Mouse (Mus musculus) limb, embryonic 15.5 days (tissue): ENCODE data around the gene Dact2. TPM values are rescaled to one million over a fixed set of nuclear protein-coding genes. Genes with fewer than 3 reads are reported as not detected.
A peak's percentile ranks its signal among the peaks of the same experiment; 100 is the strongest.

Experiments
- ATAC-seq: fragments of 200-750 bp; cut with Nextera tagmentation; 2 replicates; pipeline ENCODE4 v1.8.0; 2017; ENCODE audit warnings: low read depth, moderate TSS enrichment; ENCODE audit not compliant: insufficient number of reproducible peaks, low FRiP score, low TSS enrichment
- H3K27ac ChIP-seq: fragments of 300-500 bp; sonication (generic); 2 replicates; pipeline ENCODE4 v1.5.1; 2015; ENCODE audit warnings: moderate library complexity, mild to moderate bottlenecking, inconsistent platforms
- H3K27me3 ChIP-seq: fragments of 300-500 bp; sonication (generic); 2 replicates; pipeline ENCODE4 v1.6.1; 2015; ENCODE audit warnings: inconsistent platforms
- H3K36me3 ChIP-seq: fragments of 300-500 bp; sonication (generic); 2 replicates; pipeline ENCODE4 v1.6.1; 2015; ENCODE audit warnings: inconsistent platforms
- H3K4me1 ChIP-seq: fragments of 300-500 bp; sonication (generic); 2 replicates; pipeline ENCODE4 v1.6.1; 2015; ENCODE audit warnings: inconsistent platforms
- H3K4me2 ChIP-seq: fragments of 300-500 bp; sonication (generic); 2 replicates; pipeline ENCODE4 v1.6.1; 2015; ENCODE audit warnings: mild to moderate bottlenecking, inconsistent platforms
- H3K4me3 ChIP-seq: fragments of 300-500 bp; sonication (generic); 2 replicates; pipeline ENCODE4 v1.5.1; 2015; ENCODE audit warnings: mild to moderate bottlenecking, inconsistent platforms
- H3K9ac ChIP-seq: fragments of 300-500 bp; sonication (generic); 2 replicates; pipeline ENCODE4 v1.6.1; 2015; ENCODE audit warnings: inconsistent platforms
- H3K9me3 ChIP-seq: fragments of 300-500 bp; sonication (generic); 2 replicates; pipeline ENCODE4 v1.6.1; 2016; ENCODE audit warnings: inconsistent platforms
- WGBS: fragments of 180-500 bp; shearing (Covaris S2); methylation state at CpG from one replicate; pipeline ENCODE4 v1.1.7; 2015; 5-methylcytosine and 5-hydroxymethylcytosine counted together
- polyA plus RNA-seq: library from polyadenylated mRNA; unstranded; fragments of >200 nt; fragmentation: Nextera tagmentation; extraction: Ambion mirVana; gene quantifications from 2 replicates; pipeline ENCODE4 v1.2.1, GENCODE M21; 2015

The Dact2 gene
- polyA plus RNA-seq, 1 experiment from 2014 or later = 1.4 TPM

DNA sequence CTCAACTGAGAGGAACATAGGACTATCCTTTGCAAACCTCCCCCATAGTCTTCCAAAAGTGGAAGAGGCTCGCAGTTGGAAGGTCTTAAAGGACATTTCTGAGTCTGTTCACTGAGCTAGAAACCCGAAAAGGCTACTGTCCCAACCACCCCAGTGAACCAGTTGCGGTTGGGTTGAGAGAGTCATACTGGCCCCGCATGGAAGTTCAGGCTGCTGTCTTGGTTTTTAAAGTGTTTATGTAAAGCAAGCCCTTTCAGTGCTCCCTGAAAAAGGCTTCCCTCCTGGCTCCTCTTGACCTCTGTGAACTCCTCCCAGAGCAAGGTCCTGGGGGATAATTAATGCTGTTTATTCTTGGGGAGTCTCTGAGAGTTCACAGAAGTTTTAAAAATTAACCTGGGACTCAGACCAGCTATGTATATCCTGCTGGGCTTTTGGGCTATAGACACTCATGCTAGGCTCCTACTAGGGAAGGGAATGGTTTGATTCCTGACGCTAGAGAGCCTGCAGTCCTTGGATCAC lies 33.1 kb downstream of the Dact2 start:
- Histone ChIP-seq H3K36me3 (no peaks in the 10 kb centered on the region), H3K9ac (no peak overlapping the region), H3K4me3 (no peak overlapping the region), H3K4me2 (no peak overlapping the region), H3K27me3 (0 out of 2 replicates have a peak, but pooled peaks cover 7% of the 10 kb centered on the region), H3K27ac (no peak overlapping the region), H3K9me3 (no peaks in the 10 kb centered on the region), H3K4me1 (no peaks in the 10 kb centered on the region)
- no peak for ATAC-seq
- WGBS = 63% methylated on average over 5 of the region's 5 CpGs

DNA sequence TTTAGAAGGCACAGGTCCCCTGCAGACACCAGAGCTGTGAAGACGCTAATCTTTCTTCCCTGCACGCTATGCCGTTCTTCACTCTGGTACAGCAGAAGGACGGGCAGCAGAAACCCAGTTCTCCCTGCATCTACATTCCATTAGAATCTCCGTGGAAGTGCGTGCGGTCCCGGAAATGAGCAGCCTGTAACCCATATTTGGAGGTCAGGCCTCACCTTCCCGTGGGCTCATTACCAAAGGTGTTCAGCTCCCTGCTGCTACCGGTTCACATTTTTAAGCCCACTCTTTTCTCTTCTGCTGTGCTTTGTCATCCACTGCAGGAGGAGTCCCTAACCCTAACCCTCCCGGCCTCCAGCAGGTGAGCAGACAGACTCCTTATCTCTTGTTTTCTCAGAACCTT lies 34.7 kb downstream of the Dact2 start:
- H3K9me3 ChIP-seq = no peaks in the 10 kb centered on the region

DNA sequence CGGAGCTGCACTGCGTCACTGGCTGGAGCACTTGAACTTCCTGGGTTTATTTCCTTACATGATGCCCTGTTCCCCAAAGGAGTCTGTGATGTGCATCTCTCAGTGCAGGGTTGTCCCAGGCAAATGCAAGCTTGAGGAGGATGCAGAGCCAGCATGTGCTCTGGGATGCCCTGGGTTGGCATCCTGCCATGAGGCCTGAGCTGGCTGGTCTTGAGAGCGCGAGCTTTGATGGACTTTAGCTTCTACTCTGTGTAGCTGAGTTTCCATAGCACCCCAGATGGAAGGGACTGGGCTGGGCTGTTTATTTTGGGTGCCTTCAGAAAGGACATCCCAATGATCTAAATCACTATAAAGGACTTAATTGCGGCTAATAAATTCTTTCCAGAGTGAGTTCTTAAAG lies 36.5 kb downstream of the Dact2 start:
- ATAC-seq = no peak
- H3K4me1 ChIP-seq = peaks cover 12% of the 10 kb centered on the region

More for the DNA sequence above, 34.7 kb downstream of the Dact2 start:
- no peak overlapping the region for H3K4me3 ChIP-seq
- H3K27me3 ChIP-seq = 0 out of 2 replicates have a peak, but pooled peaks cover 7% of the 10 kb centered on the region
- no peak for ATAC-seq
- no peak overlapping the region for H3K4me2 ChIP-seq
- WGBS = 67% methylated on average over 11 of the region's 11 CpGs
- H3K4me1 ChIP-seq = peaks cover 12% of the 10 kb centered on the region
- H3K36me3 ChIP-seq = no peaks in the 10 kb centered on the region
- no peak overlapping the region for H3K27ac ChIP-seq
- no peak overlapping the region for H3K9ac ChIP-seq

DNA sequence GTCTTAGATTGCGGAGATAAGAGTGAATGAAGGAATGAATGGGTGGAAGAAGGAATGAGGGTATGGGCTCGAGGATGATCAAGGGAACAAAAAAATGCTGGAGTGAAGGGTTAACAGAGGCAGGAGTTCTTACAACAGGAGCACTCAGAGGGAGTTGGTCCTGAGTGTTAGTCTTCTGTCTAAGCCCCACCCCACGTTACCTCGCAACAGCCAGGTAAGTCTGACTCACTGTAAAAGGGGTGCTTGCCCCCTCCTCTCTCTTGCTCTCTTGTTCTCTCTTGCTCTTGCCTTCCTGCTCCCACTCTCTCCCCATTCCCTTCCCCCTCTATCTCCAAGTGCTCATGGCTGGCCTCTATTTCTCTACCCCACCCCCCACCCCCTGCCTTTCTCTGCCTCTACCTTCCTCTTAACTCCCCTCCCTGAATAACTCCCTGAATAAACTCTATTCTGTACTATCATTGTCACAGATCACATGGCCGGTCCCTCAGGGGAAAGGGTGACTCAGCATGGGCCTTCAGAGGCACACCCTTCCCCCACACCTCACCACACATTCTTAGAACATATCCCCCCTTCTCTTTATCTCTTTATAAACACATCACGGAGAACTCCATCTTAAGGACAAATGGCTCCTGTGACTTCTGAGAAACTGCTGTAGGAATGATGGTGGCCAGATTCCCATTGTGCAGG lies 37.2 kb downstream of the Dact2 start:
- Histone ChIP-seq H3K9me3 (no peaks in the 10 kb centered on the region), H3K4me2 (no peak overlapping the region), H3K27me3 (0 out of 2 replicates have a peak, but pooled peaks cover 7% of the 10 kb centered on the region), H3K36me3 (no peaks in the 10 kb centered on the region), H3K4me3 (no peak overlapping the region), H3K27ac (no peak overlapping the region), H3K9ac (no peak overlapping the region), H3K4me1 (peaks cover 12% of the 10 kb centered on the region)
- WGBS = 60% methylated on average over 6 of the region's 6 CpGs
- ATAC-seq = no peak

More for the DNA sequence above, 36.5 kb downstream of the Dact2 start:
- Histone ChIP-seq H3K27me3 (0 out of 2 replicates have a peak, but pooled peaks cover 7% of the 10 kb centered on the region), H3K4me3 (no peak overlapping the region), H3K9ac (no peak overlapping the region), H3K27ac (no peak overlapping the region), H3K9me3 (no peaks in the 10 kb centered on the region), H3K4me2 (no peak overlapping the region), H3K36me3 (no peaks in the 10 kb centered on the region)
- WGBS = 65% methylated on average over 5 of the region's 5 CpGs

DNA sequence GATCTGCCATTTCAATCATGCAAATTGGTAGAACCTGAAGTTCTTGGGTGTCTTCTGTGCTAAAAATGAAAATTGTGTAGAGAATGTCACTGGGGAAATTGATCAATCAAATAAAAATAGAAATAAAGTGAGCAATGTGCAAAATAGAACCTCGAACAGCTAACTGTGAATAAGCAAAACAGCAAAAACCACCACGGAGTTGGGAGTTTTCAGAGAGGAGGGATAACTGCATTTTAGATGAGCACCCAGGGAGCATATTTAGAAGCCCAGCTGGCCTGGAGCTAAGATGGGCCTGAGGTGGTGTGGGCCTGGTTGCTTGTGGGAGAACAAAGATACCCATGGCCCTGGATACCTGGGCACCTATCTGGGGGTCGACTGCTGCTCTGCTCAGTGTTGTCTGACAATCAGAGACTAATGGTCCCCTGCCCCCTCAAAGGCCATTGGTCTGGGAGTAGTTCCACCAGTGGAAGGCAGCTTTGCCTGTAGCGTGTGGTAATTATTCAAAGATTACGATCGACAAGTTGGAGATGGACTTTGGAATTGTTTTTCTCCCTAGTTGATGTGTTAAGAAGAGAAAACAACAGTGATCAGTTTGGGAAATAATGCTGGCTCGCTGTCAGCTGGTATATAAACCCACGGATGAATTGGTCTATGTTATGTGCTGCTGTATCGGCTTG lies 38.0 kb downstream of the Dact2 start:
- H3K36me3 ChIP-seq = no peaks in the 10 kb centered on the region
- peaks cover 12% of the 10 kb centered on the region for H3K4me1 ChIP-seq
- H3K9me3 ChIP-seq = no peaks in the 10 kb centered on the region
- H3K4me3 ChIP-seq = no peak overlapping the region
- 0 out of 2 replicates have a peak, but pooled peaks cover 7% of the 10 kb centered on the region for H3K27me3 ChIP-seq
- H3K4me2 ChIP-seq = peak overlapping the region; percentile 17; the same call in 1 of the 2 replicates
- ATAC-seq = no peak
- H3K9ac ChIP-seq = no peak overlapping the region
- WGBS = 54% methylated on average over 9 of the region's 9 CpGs
- no peak overlapping the region for H3K27ac ChIP-seq

DNA sequence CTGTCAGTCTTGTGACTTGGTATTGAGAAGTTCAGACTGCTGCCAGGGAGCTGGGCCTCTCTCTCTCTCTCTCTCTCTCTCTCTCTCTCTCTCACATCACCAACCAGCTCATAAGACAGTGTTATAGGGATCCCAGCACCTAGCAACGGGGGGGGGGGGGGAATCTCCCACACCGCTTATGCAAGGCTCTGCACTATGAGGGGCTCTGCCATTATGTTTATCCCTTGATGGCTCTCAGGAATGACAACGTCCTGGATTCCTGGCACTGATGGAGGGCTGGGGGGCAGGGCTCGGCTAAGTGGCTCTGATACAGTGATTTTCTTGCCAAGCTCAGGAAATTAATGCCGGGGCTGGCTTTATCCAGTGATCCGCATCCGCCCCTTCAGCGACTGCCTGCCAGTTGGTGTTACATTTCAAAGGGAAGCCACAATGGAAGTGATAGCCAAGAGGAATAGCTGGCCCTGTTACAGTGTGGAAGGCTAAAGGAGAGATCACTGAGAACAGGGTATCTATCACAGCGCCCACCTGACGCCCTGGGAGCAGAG lies 38.7 kb downstream of the Dact2 start:
- no peak overlapping the region for H3K9ac ChIP-seq
- 3% methylated on average over 10 of the region's 10 CpGs for WGBS
- ATAC-seq = no peak
- H3K27ac ChIP-seq = no peak overlapping the region
- 0 out of 2 replicates have a peak, but pooled peaks cover 7% of the 10 kb centered on the region for H3K27me3 ChIP-seq
- H3K4me1 ChIP-seq = peaks cover 12% of the 10 kb centered on the region
- no peaks in the 10 kb centered on the region for H3K36me3 ChIP-seq
- H3K9me3 ChIP-seq = no peaks in the 10 kb centered on the region
- peak overlapping the region; percentile 17; the same call in 1 of the 2 replicates for H3K4me2 ChIP-seq
- no peak overlapping the region for H3K4me3 ChIP-seq

DNA sequence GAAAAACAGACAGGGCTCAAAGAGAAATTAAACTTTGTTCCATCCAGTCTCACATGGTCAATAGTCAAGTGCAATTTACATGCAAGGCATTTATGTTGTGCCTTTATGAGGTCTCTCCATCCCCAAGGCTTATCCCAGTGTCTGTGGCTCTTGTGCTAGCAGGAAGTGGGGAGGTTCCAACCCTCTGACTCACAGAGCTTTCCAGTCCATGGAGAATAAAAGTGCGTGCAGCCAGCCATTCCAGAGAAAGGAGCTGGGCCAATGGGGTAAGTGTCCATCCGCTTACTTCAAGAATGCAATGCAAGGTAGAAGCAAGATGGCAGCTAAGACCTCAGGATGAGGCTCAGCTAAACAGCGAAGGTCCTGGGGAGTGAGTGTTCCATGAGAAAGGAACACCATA lies 43.3 kb downstream of the Dact2 start:
- H3K9ac ChIP-seq = no peak overlapping the region
- ATAC-seq = no peak
- no peak overlapping the region for H3K4me2 ChIP-seq
- no peak overlapping the region for H3K27ac ChIP-seq
- no peaks in the 10 kb centered on the region for H3K9me3 ChIP-seq
- no peaks in the 10 kb centered on the region for H3K27me3 ChIP-seq
- no peak overlapping the region for H3K4me3 ChIP-seq
- H3K4me1 ChIP-seq = peaks cover 11% of the 10 kb centered on the region
- no peaks in the 10 kb centered on the region for H3K36me3 ChIP-seq
- WGBS = 89% methylated on average over 3 of the region's 3 CpGs

DNA sequence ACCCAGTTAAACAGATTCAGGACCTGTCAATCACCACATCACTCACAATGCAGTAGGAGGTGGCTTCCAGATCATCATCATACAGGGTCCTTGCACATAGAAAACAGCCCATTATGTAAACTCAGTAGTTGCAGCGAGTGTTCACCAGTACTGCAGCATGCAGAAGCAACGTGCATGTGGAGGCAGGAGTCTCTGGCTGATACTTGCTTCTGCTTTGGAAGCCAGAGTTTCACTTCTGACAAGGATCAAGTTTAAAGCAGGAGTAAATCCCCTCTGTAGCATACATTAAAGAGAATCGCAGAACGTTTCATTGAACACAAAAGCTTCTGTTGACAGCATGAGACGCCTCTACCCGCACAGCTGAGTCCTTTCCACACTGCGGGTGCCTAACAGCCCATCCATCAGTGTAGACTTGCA lies 46.3 kb downstream of the Dact2 start:
- Histone ChIP-seq H3K4me3 (no peak overlapping the region), H3K9ac (no peak overlapping the region), H3K4me2 (no peak overlapping the region), H3K36me3 (no peaks in the 10 kb centered on the region), H3K9me3 (no peaks in the 10 kb centered on the region), H3K4me1 (no peaks in the 10 kb centered on the region), H3K27ac (no peak overlapping the region), H3K27me3 (no peaks in the 10 kb centered on the region)
- 42% methylated on average over 7 of the region's 7 CpGs for WGBS
- no peak for ATAC-seq

Other genes starting within 250 kb of the Dact2 start
- gene Gm7356, start 200.6 kb downstream of the Dact2 start, polyA plus RNA-seq = not detected in 2 replicates
- not detected in 2 replicates for gene Gm7358, start 144.8 kb downstream of the Dact2 start, polyA plus RNA-seq
- 183 and 198 TPM in 2 replicates for gene Smoc2, start 75.2 kb upstream of the Dact2 start, polyA plus RNA-seq